Mouse (Mus musculus) heart, adult 11 months (tissue): ENCODE results near the gene Tdo2.
A peak's percentile ranks its signal among the peaks of the same experiment; 100 is the strongest.

Experiments used
- DNase-seq: peaks from one replicate; pipeline ENCODE4 v3.0.0; 2022

The Tdo2 gene

GRCm38 (mm10) chr3:81942341-81942740 is 33.7 kb downstream of the Tdo2 start:
- DNase-seq = peak; percentile 58

GRCm38 (mm10) chr3:81938924-81939323 is 37.1 kb downstream of the Tdo2 start:
- peak; percentile 92 for DNase-seq

GRCm38 (mm10) chr3:81933348-81933747 is 42.7 kb downstream of the Tdo2 start:
- no peak for DNase-seq

GRCm38 (mm10) chr3:81932141-81933101 is 43.6 kb downstream of the Tdo2 start, which contains the start of gene Ctso:
Gene Ctso (plus strand): TSS chr3:81932601.
- peak; percentile 99 for DNase-seq

DNA sequence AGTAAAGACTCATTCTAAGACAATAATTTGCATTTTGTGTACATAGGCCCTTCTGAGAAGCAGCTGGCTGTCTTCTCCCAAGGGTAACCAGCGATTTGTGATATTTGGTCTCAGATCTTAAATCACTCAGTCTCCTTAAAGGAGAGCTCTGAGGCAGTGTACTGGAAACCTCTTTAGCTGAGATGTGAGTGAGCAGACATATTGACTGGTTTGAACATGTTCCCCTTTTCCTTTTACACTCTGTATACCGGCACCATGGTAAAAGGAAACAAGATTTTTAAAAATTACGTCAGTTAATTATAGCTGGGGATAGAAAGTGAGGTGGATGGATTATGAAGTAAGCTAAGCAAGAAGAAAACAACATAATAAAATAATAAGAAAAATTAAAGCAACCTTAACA is 44.3 kb downstream of the Tdo2 start:
- DNase-seq = no peak

GRCm38 (mm10) chr3:81929073-81929472 is 46.9 kb downstream of the Tdo2 start:
- DNase-seq = no peak

GRCm38 (mm10) chr3:81926764-81927325 is 49.2 kb downstream of the Tdo2 start:
- no peak for DNase-seq

DNA sequence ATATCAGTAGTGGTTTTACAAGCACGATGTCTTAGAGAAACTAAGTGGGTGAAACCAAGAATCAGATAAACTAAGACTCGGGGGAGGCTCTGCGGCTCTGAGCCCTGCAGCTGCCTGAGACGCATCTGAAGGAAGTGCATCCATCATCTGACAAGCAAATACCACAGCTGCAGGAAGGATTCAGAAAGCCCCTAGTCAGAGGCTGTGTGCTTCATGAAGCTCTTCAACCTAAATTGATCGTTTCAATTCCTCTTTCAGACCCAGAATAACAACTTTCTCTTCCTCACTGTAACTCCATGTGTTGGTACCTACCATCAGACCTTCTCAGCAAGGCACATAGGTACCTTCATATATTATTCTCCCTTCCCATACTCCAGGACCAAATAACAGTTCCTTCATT is 50.1 kb downstream of the Tdo2 start:
- DNase-seq = peak; percentile 87

- DNase-seq = no peak
These were observed 51.1 kb downstream of the Tdo2 start for GRCm38 (mm10) chr3:81924931-81925330.

- DNase-seq = peak; percentile 88
These were observed 53.1 kb downstream of the Tdo2 start for GRCm38 (mm10) chr3:81922910-81923309.

DNA sequence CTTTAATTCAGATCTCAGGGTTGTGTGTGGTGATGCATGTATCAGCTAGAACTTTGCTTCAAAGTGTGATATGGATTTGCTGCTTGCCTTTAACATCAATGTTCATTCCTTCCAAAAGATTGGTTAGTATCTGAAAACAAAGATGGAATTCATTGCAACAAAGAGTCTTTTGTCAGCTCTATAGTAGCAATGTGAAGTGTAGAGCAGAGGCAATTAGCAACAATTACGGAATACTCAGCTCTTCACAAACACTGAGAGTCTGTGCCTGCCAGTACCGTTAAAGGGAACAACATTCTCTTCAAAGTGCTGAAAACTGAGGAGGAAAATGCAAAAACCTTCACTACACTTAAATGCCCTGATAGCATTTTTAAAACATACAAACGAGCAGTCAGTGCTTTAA is 56.3 kb downstream of the Tdo2 start:
- DNase-seq = no peak

GRCm38 (mm10) chr3:81918215-81918614 is 57.8 kb downstream of the Tdo2 start:
- DNase-seq = peak; percentile 94

DNA sequence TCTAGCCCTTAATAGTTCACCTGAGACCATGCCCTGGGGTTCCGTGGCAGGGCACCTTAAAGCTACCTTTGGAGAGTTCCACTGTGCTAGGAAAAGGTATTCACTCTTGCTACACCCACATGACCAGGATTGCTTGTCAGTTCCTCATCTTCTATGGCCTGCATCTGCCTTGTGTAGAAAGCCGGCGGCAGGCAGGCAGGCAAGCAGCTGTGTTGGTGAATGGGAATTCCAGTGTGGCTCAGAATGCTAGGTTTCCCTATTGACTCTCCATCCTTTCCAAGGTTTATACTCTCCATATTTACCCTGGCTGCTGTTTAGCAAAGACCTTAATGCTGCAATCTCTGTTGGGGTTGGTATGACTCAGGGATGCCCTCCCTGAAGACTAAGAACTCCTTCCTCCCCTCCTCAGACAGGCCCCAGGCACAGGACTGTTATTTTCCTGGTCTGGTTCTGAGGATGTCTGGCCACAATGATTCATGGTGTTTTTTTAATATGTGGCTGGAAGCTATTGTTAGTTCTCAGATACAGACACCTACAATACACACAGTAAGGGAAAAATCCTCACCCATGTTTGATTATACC is 58.6 kb downstream of the Tdo2 start:
- DNase-seq = peak; percentile 85

GRCm38 (mm10) chr3:81916030-81916686 is 59.8 kb downstream of the Tdo2 start:
- peak; percentile 94 for DNase-seq

DNA sequence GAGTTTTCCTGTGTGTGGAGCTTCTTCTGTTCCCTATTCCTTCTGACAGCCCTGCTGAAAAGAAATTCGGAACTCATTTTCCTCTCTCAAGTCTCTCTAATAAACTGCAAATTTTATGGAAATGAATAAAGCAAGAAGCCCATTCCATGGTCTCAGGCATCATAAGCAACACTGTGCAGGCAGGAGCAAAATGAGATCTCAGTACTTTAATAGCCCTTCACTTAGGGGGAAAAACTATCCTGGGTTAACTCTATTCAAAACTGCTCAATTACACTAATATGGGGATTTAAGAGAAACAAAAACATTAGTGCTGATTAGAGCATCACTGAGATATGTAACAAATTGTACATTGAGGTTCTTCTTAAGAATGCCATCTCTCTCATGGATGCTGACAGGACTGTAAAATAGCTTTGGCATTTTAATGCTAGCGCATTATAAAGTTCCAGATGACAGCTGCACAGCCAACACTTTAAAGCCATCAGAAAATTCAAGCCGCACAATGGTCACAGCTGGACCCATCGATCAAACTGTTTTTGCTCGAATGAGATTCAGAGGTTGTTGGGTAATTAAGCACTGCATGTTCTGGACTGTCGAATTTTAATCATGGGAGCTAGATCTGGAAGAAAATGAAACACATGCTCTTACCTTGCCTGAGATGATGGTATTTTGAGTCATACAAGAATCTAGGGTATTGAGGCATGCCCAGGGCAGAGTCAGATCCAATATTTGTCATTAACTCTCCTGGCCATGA is 65.5 kb downstream of the Tdo2 start:
- DNase-seq = no peak
